Comparison of ENCODE assay signal across 17 mouse cellular contexts in genomic region chr9:62022961-62023680, GRCm38 (mm10). TPM values are rescaled to one million over a fixed set of nuclear protein-coding genes. Genes with fewer than 3 reads are reported as not detected.
DNase-seq lines count a peak whose midpoint lies in the region; ATAC-seq and TF ChIP-seq lines count a peak whose summit lies in the region.
"Had no signal": no experiment of that assay in that cellular context is flagged by ENCODE, and none has a peak within 500 bp of the region (broad histone marks: within the 10 kb centered on the region; RNA-seq: fewer than 3 reads in every experiment).

No protein-coding gene starts in this region.

- no peak overlapping the region for H3K4me2 ChIP-seq in kidney, embryonic 14.5 days (replicated peaks; ENCODE audit: low read depth, low read length)
- H3K4me2 ChIP-seq in intestine, embryonic 15.5 days (replicated peaks), result 0 out of 2 replicates have a peak overlapping the region, but pooled peaks have one; percentile 11
- 0 out of 2 replicates have a peak overlapping the region, but pooled peaks have one; percentile 47 for H3K4me2 ChIP-seq in kidney, postnatal 0 days (ENCODE audit: low read length)
- peak overlapping the region; percentile 35; the same call in 1 of the 2 replicates for H3K4me2 ChIP-seq in stomach, postnatal 0 days (replicated peaks; ENCODE audit: low read depth)
- no peak overlapping the region for H3K4me2 ChIP-seq in hindbrain, postnatal 0 days (ENCODE audit: low read depth, low read length)
- H3K4me2 ChIP-seq: embryonic facial prominence, embryonic 15.5 days; forebrain, embryonic 12.5 days; liver, embryonic 15.5 days had no signal

- 0 out of 2 replicates have a peak, but pooled peaks cover 7% of the 10 kb centered on the region for H3K4me1 ChIP-seq in kidney, embryonic 14.5 days (ENCODE audit: control insufficient read depth, insufficient read depth, low read length)
- H3K4me1 ChIP-seq in intestine, embryonic 15.5 days (replicated peaks), result peaks cover 29% of the 10 kb centered on the region
- H3K4me1 ChIP-seq in kidney, postnatal 0 days (replicated peaks; ENCODE audit: insufficient read depth, low read length), result peaks cover 23% of the 10 kb centered on the region
- H3K4me1 ChIP-seq in stomach, postnatal 0 days (replicated peaks; ENCODE audit: control insufficient read depth, insufficient read depth), result peaks cover 6% of the 10 kb centered on the region; the same call in 1 of the 2 replicates
- 0 out of 2 replicates have a peak, but pooled peaks cover 5% of the 10 kb centered on the region for H3K4me1 ChIP-seq in hindbrain, postnatal 0 days (ENCODE audit: insufficient read depth, low read length)

- no peak overlapping the region for H3K9ac ChIP-seq in kidney, embryonic 14.5 days (ENCODE audit: low read depth, low read length)
- no peak overlapping the region for H3K9ac ChIP-seq in intestine, embryonic 15.5 days
- no peak overlapping the region for H3K9ac ChIP-seq in kidney, postnatal 0 days (ENCODE audit: low read depth, low read length)
- no peak overlapping the region for H3K9ac ChIP-seq in stomach, postnatal 0 days (ENCODE audit: low read length)
- no peak overlapping the region for H3K9ac ChIP-seq in hindbrain, postnatal 0 days (replicated peaks; ENCODE audit: low read length)
- H3K9ac ChIP-seq: embryonic facial prominence, embryonic 15.5 days; forebrain, embryonic 12.5 days; liver, embryonic 15.5 days had no signal

- no peaks in the 10 kb centered on the region for H3K9me3 ChIP-seq in kidney, embryonic 14.5 days (ENCODE audit: control insufficient read depth, low read length)
- no peaks in the 10 kb centered on the region for H3K9me3 ChIP-seq in intestine, embryonic 15.5 days
- H3K9me3 ChIP-seq in kidney, postnatal 0 days (replicated peaks; ENCODE audit: low read length), result no peaks in the 10 kb centered on the region
- H3K9me3 ChIP-seq in stomach, postnatal 0 days (ENCODE audit: control insufficient read depth, low read length), result no peaks in the 10 kb centered on the region
- no peaks in the 10 kb centered on the region for H3K9me3 ChIP-seq in hindbrain, postnatal 0 days (ENCODE audit: low read length)
- H3K9me3 ChIP-seq: embryonic facial prominence, embryonic 15.5 days; forebrain, embryonic 12.5 days; limb, embryonic 10.5 days; liver, embryonic 15.5 days had no signal

- no peak for TF ChIP-seq EP300 in stomach, postnatal 0 days (optimal IDR thresholded peaks at IDR 0.05)

- DNase-seq in kidney, adult 11 months, result peak; percentile 88
- DNase-seq in kidney, postnatal 0 days (ENCODE audit: low spot score), result no peak
- peak; percentile 66 for DNase-seq in stomach, postnatal 0 days (ENCODE audit: low spot score)
- DNase-seq in hindbrain, postnatal 0 days (ENCODE audit: low spot score), result no peak
- DNase-seq in layer of hippocampus, postnatal 14 days (ENCODE audit: low spot score in 2 of 2), result no peak
- DNase-seq in urinary bladder, postnatal 36 days (ENCODE audit: low spot score in 2 of 2), result no peak
- DNase-seq: cerebellum, adult 8-10 months; layer of hippocampus, postnatal 36 days; thymus, adult 18-20 months had no signal

- WGBS in kidney, embryonic 14.5 days, result 81% methylated on average over 6 of the region's 6 CpGs
- WGBS in intestine, embryonic 15.5 days, result 66% methylated on average over 6 of the region's 6 CpGs
- WGBS in kidney, postnatal 0 days, result 70% methylated on average over 6 of the region's 6 CpGs
- 72% methylated on average over 6 of the region's 6 CpGs for WGBS in stomach, postnatal 0 days
- WGBS in hindbrain, postnatal 0 days, result 76% methylated on average over 6 of the region's 6 CpGs

- no peak for TF ChIP-seq CTCF in kidney, postnatal 0 days (IDR thresholded peaks at IDR 0.05; ENCODE audit: low read depth)
- no peak for TF ChIP-seq CTCF in stomach, postnatal 0 days (IDR thresholded peaks at IDR 0.05; ENCODE audit: low read depth)
- TF ChIP-seq CTCF in hindbrain, postnatal 0 days (IDR thresholded peaks at IDR 0.05; ENCODE audit: low read depth), result no peak

- no peak for ATAC-seq in kidney, embryonic 14.5 days (ENCODE audit: low FRiP score, low TSS enrichment)
- ATAC-seq in intestine, embryonic 15.5 days, result peak; percentile 35
- ATAC-seq in kidney, postnatal 0 days (replicated peaks; ENCODE audit: low FRiP score, low read depth), result peak; percentile 41
- ATAC-seq in stomach, postnatal 0 days (ENCODE audit: low FRiP score, low TSS enrichment), result peak; percentile 4; the same call in 1 of the 2 replicates
- ATAC-seq in hindbrain, postnatal 0 days, result no peak
- ATAC-seq: activated CD4-positive, CD25-positive, alpha-beta regulatory T cell, adult 4 months had no signal

- H3K4me3 ChIP-seq in kidney, embryonic 14.5 days (ENCODE audit: low read length), result no peak overlapping the region
- no peak overlapping the region for H3K4me3 ChIP-seq in intestine, embryonic 15.5 days (replicated peaks)
- no peak overlapping the region for H3K4me3 ChIP-seq in kidney, postnatal 0 days (replicated peaks; ENCODE audit: low read depth, low read length)
- no peak overlapping the region for H3K4me3 ChIP-seq in stomach, postnatal 0 days (ENCODE audit: low read depth, low read length)
- no peak overlapping the region for H3K4me3 ChIP-seq in hindbrain, postnatal 0 days (ENCODE audit: low read length)
- H3K4me3 ChIP-seq: embryonic facial prominence, embryonic 15.5 days; forebrain, embryonic 12.5 days; limb, embryonic 10.5 days; liver, embryonic 15.5 days; myocyte had no signal

- H3K36me3 ChIP-seq in kidney, embryonic 14.5 days (ENCODE audit: control insufficient read depth, insufficient read depth, low read length), result no peaks in the 10 kb centered on the region
- H3K36me3 ChIP-seq in intestine, embryonic 15.5 days, result no peaks in the 10 kb centered on the region
- no peaks in the 10 kb centered on the region for H3K36me3 ChIP-seq in kidney, postnatal 0 days (ENCODE audit: insufficient read depth, low read length)
- no peaks in the 10 kb centered on the region for H3K36me3 ChIP-seq in stomach, postnatal 0 days (ENCODE audit: control insufficient read depth, insufficient read depth, low read length)
- H3K36me3 ChIP-seq in hindbrain, postnatal 0 days (ENCODE audit: insufficient read depth, low read length), result no peaks in the 10 kb centered on the region
- H3K36me3 ChIP-seq: embryonic facial prominence, embryonic 15.5 days; forebrain, embryonic 12.5 days; limb, embryonic 10.5 days; liver, embryonic 15.5 days had no signal

- H3K27me3 ChIP-seq in kidney, embryonic 14.5 days (ENCODE audit: control insufficient read depth, insufficient read depth, low read length), result peaks cover 9% of the 10 kb centered on the region; the same call in 1 of the 2 replicates
- 0 out of 2 replicates have a peak, but pooled peaks cover 3% of the 10 kb centered on the region for H3K27me3 ChIP-seq in intestine, embryonic 15.5 days (replicated peaks)
- no peaks in the 10 kb centered on the region for H3K27me3 ChIP-seq in kidney, postnatal 0 days (ENCODE audit: insufficient read depth, low read length)
- H3K27me3 ChIP-seq in stomach, postnatal 0 days (ENCODE audit: control insufficient read depth, insufficient read depth, low read length), result no peaks in the 10 kb centered on the region
- H3K27me3 ChIP-seq in hindbrain, postnatal 0 days (ENCODE audit: insufficient read depth, low read length), result peaks cover 3% of the 10 kb centered on the region; the same call in 1 of the 2 replicates

- H3K27ac ChIP-seq in kidney, embryonic 14.5 days (ENCODE audit: low read depth, low read length), result no peak overlapping the region; the same call in 1 of the 2 replicates
- H3K27ac ChIP-seq in intestine, embryonic 15.5 days, result peak overlapping the region; percentile 64
- H3K27ac ChIP-seq in kidney, postnatal 0 days, result peak overlapping the region; percentile 83
- 0 out of 2 replicates have a peak overlapping the region, but pooled peaks have one; percentile 24 for H3K27ac ChIP-seq in stomach, postnatal 0 days (replicated peaks)
- H3K27ac ChIP-seq in hindbrain, postnatal 0 days, result no peak overlapping the region
- H3K27ac ChIP-seq: embryonic facial prominence, embryonic 15.5 days; forebrain, embryonic 12.5 days; limb, embryonic 10.5 days; liver, embryonic 15.5 days had no signal

RNA-seq across cellular contexts. Expression of gene Paqr5, which starts 3.5 kb away (rescaled TPM):
- 11.0 and 17.0 TPM in 2 replicates for polyA plus RNA-seq in kidney, embryonic 14.5 days (2014; fragmentation: Nextera tagmentation; extraction: Ambion mirVana)
- polyA plus RNA-seq in intestine, embryonic 15.5 days (2015; fragmentation: Nextera tagmentation; extraction: Ambion mirVana), result 7.6 and 9.6 TPM in 2 replicates
- 107 and 109 TPM in 2 replicates for polyA plus RNA-seq in kidney, postnatal 0 days (2015; fragmentation: Nextera tagmentation; extraction: Ambion mirVana)
- 92.5 and 97.2 TPM in 2 replicates for polyA plus RNA-seq in stomach, postnatal 0 days (2015; fragmentation: Nextera tagmentation; extraction: Ambion mirVana)
- total RNA-seq in hindbrain, postnatal 0 days (2014; rRNA removed), result 0.16 and 1.0 TPM in 2 replicates
- polyA plus RNA-seq in hindbrain, postnatal 0 days (2015; fragmentation: Nextera tagmentation; extraction: Ambion mirVana), result 0.80 and 1.0 TPM in 2 replicates
- total RNA-seq in layer of hippocampus, postnatal 14 days (2021), result 1 to 10 TPM; 2.0 to 3.8 TPM

Comparison
In these comparisons a context has a peak if more than half of its experiments do, and no peak if none do; other contexts are left out.
1. DNase-seq: peak in kidney, adult 11 months (single experiment) and stomach, postnatal 0 days (single experiment); none in kidney, postnatal 0 days (single experiment), hindbrain, postnatal 0 days (single experiment), layer of hippocampus, postnatal 14 days (0 of 2) and urinary bladder, postnatal 36 days (0 of 2).
2. ATAC-seq: peak in intestine, embryonic 15.5 days (single experiment), kidney, postnatal 0 days (single experiment) and stomach, postnatal 0 days (single experiment); none in kidney, embryonic 14.5 days (single experiment) and hindbrain, postnatal 0 days (single experiment).
3. H3K27ac ChIP-seq: peak in intestine, embryonic 15.5 days (single experiment), kidney, postnatal 0 days (single experiment) and stomach, postnatal 0 days (single experiment); none in kidney, embryonic 14.5 days (single experiment) and hindbrain, postnatal 0 days (single experiment).
4. H3K4me2 ChIP-seq: peak in intestine, embryonic 15.5 days (single experiment), kidney, postnatal 0 days (single experiment) and stomach, postnatal 0 days (single experiment); none in kidney, embryonic 14.5 days (single experiment) and hindbrain, postnatal 0 days (single experiment).